Mouse (Mus musculus) left cerebral cortex, postnatal 10 days (tissue): ENCODE measurements at regions not wholly inside any gene's neighbourhood (a gene's known extent, or its start where the extent isn't known, plus 50 kb on each side); places are given as distances from the start of the nearest gene placed in this dataset.

Experiments used
- DNase-seq, 2 experiments: peaks; one replicate each; pipeline ENCODE4 v3.0.0; 2021 to 2022; ENCODE audit warnings: low spot score in 2 of 2, mixed read lengths in 1 of 2; ENCODE audit errors: extremely low spot score in 1 of 2
- intact Hi-C: fragments of 180-260 bp; cut with DNase I; formaldehyde crosslinking; loops from one replicate; pipeline ENCODE4 v1.15.1; 2025

GRCm38 (mm10) chr5:111540486-111540885 lies 123.3 kb downstream of the Mn1 start:
- intact Hi-C loops, result no loop called here
- DNase-seq, result no peak

- intact Hi-C loops, result no loop called here
These were observed 124.9 kb downstream of the Mn1 start for GRCm38 (mm10) chr5:111542077-111542476.

GRCm38 (mm10) chr5:111543721-111544495 lies 126.7 kb downstream of the Mn1 start:
- intact Hi-C loops, result no loop called here
- no peak for DNase-seq

More at GRCm38 (mm10) chr5:111542077-111542476, 124.9 kb downstream of the Mn1 start:
- no peak for DNase-seq

GRCm38 (mm10) chr5:111553471-111554382 lies 136.6 kb downstream of the Mn1 start:
- intact Hi-C loops, result no loop called here

GRCm38 (mm10) chr5:111554551-111555311 lies 137.6 kb downstream of the Mn1 start:
- intact Hi-C loops, result no loop called here
- DNase-seq, result no peak

More at GRCm38 (mm10) chr5:111553471-111554382, 136.6 kb downstream of the Mn1 start:
- DNase-seq, result no peak

GRCm38 (mm10) chr5:111555312-111555957 lies 138.3 kb downstream of the Mn1 start:
- intact Hi-C loops, result no loop called here
- no peak for DNase-seq

GRCm38 (mm10) chr5:111555981-111556380 lies 138.8 kb downstream of the Mn1 start:
- peak in 1 of 2 experiments; percentile 69 for DNase-seq
- intact Hi-C loops, result no loop called here

GRCm38 (mm10) chr5:111560432-111560831 lies 143.3 kb downstream of the Mn1 start:
- no peak for DNase-seq
- intact Hi-C loops, result no loop called here

GRCm38 (mm10) chr5:111561301-111561700 lies 144.1 kb downstream of the Mn1 start:
- intact Hi-C loops, result no loop called here

GRCm38 (mm10) chr5:111570826-111571225 lies 153.7 kb downstream of the Mn1 start:
- DNase-seq, result no peak
- intact Hi-C loops, result loop anchor here (5.0 kb wide), 1 partner anchor 149 kb away; no protein-coding TSS in a partner anchor

More at GRCm38 (mm10) chr5:111561301-111561700, 144.1 kb downstream of the Mn1 start:
- no peak for DNase-seq

GRCm38 (mm10) chr5:111573265-111573873 lies 156.2 kb downstream of the Mn1 start:
- intact Hi-C loops, result loop anchor here (5.0 kb wide), 1 partner anchor 151 kb away; no protein-coding TSS in a partner anchor
- DNase-seq, result no peak

- intact Hi-C loops, result loop anchor here (5.0 kb wide), 1 partner anchor 152 kb away; no protein-coding TSS in a partner anchor
- DNase-seq, result peak in 1 of 2 experiments; percentile 51
These were observed 157.2 kb downstream of the Mn1 start for GRCm38 (mm10) chr5:111574219-111574840.

GRCm38 (mm10) chr5:111575376-111575775 lies 158.2 kb downstream of the Mn1 start:
- intact Hi-C loops, result no loop called here
- no peak for DNase-seq

GRCm38 (mm10) chr5:111577441-111577840 lies 156.3 kb upstream of the Gm26897 start:
- intact Hi-C loops, result no loop called here
- DNase-seq, result peak in 1 of 2 experiments; percentile 51

- intact Hi-C loops, result no loop called here
- DNase-seq, result peak in 1 of 2 experiments; percentile 62
These were observed 155.6 kb upstream of the Gm26897 start for GRCm38 (mm10) chr5:111578088-111578487.

GRCm38 (mm10) chr5:111578977-111579727 lies 154.6 kb upstream of the Gm26897 start:
- DNase-seq, result peak in 1 of 2 experiments; percentile 70
- intact Hi-C loops, result no loop called here
